Mouse (Mus musculus) embryo, embryonic 11 days (tissue): Measurements from ENCODE around the gene Akap13.
A peak's percentile ranks its signal among the peaks of the same experiment; 100 is the strongest.

Experiments
- DNase-seq: peaks from one replicate; pipeline ENCODE4 v3.0.0-alpha.2; 2015

Akap13 gene

DNA sequence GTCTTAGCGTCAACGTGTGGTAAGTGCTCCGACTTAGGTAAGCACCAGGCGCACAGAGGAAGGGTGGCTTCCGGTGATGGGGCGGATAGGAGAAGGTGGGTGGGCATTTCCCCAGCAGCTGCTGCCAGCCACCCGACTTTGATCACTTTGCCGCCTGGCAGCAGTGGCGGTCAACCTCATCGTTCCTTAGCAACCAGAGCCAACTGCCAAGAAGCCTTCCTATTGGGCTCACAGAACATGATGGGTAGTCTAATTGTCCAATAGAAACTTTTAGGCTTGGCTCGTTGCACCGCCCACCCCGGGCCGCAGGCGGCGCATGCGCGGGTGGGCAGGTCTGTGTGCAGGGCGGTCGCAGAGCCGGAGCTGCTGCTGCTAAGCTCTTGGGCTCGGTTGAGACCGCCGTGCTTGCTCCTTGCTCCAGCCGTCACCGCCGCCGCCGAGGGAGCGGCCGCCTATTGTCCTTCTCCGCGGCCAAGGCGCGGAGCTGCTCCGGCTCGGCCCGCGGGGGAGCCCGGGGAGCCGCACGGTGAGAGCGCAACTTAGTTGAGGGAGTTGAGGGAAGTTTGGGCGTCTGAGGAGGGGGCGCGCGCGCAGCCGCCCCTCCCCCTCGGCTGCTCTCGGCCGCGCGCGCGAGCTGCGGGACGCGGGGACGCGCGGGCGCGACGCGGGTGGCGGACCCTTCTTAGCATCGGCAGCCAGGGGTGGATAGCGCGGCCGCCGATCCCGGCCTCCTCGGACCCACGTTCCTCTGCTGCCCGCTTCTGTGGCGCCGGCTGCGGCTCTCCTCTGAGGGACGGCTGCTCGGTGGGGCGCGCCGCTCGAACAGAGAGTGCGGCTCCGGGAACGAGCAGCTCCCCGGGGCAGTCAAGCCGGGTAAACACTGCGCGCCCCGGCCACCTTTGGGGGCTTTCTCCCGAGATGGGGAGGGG is at the start of gene Akap13:
Akap13 (plus strand) TSS at position 312 of the 929 bp plus-strand sequence.
- DNase-seq, result peak; percentile 96

DNA sequence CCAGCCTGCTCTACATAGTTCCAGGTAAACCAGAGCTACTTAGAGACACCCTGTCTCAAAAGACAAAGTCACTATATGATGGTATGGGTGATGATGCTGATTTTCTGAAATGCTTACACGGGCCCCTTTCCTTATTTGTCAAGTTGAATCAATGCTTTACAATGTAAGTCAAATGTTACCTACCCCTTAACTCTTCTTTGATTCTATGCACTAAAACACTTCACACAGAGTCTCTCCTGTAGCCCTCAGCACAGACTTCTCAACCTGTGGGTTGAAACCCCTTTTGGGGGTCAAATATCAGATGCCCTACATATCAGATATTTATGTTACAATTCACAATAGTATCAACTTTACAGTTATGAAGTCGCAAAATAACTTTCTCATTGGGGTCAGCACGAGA is 44.7 kb upstream of the Akap13 start:
- no peak for DNase-seq

DNA sequence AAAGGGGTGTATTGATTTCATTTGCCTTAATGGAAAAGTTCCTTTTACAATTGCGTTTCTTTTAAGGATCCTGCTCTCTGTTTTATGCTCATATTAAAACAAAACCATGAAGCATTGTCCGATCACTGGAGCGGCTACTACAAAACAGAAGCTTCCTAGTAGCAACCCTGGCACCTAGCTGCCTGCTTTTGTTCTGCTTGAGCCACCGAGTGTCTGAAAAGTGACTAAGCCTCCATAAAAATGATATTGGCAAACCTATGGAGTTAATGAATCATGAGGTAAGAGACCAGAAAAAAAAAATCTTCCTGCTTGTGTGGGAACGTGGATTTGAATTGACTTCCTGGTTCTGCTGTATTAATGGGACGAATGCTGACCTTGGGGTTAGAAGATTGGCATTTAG is 44.1 kb upstream of the Akap13 start:
- no peak for DNase-seq

DNA sequence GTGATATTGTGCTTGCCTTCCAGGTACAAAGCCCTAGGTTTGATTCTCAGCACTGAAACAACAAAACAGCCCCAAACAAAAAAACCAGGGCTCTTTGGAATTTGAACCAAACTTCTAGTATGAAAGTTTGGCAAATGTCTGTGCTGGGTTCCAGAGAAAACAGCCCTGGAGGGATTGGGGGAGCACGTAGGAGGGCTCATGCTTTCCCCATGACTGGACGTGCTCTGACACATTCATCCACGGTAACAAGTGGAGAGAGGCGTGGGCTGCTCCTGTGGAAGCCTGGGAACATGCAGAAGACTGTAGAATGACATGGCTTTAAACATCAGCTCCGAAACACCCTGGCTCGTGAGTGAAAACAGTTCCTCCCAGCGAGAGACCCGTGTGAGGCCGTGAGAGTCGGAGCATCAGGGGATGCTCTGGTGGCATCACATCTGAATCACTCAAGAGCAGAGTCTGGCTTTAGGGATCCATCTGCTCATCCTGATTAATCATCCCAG is 43.3 kb upstream of the Akap13 start:
- DNase-seq, result no peak

DNA sequence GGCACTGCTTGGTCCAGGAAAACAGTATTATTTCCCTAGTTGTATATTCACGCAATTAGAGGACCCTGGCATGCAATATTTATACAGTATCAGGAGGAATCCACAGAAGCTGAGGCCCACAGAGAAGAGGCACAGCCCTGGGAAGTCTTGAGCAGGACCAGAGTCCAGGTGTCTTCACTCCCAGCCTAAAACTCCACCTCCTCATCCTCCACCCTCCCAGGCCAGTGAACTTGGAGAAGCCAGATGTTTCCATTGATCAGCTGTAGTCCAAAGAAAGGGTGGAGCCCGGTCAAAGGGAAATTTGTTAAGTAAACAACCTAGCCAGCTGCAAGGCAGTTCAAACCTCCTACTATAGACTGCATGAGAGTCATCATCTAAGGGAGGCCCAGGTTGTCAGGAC is 42.8 kb upstream of the Akap13 start:
- DNase-seq, result no peak

DNA sequence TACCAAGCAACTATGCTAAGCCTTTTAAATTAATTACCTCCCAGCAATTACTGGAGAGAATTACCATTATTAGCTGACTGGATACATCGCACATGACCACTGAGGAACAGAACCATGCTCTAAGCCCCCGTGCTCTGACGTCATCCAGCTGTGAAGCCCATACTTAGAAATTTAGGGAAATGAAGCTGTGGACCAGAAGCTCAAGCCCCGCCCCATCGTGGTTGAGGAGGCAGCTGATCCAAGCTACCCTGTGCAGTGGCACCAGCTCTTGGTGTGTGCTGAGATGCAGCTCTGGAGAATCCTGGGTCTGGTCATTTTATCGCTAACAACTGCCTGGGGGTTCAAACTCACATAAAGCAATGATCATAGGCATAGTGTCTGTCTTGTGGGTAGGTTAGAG is 41.4 kb upstream of the Akap13 start:
- no peak for DNase-seq

DNA sequence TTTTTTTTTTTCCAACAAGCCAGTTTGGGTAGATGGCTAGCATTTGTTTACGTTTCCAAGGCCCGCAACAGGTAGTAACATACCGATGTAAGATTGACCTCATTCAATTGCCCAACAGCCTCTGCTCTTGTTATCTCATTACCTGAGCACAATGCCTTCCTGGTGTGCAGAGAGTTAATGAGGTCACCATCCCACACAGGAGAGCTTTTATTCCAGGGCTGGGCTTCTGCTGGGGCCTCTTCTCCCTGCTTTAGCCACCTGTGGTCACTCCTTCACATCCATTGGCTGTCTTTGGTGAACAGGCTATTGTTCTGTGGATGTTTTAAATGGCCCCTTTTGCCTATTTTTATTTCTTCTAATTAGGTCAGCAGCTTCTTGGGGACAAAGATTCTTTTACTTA is 41.0 kb upstream of the Akap13 start:
- DNase-seq, result no peak

DNA sequence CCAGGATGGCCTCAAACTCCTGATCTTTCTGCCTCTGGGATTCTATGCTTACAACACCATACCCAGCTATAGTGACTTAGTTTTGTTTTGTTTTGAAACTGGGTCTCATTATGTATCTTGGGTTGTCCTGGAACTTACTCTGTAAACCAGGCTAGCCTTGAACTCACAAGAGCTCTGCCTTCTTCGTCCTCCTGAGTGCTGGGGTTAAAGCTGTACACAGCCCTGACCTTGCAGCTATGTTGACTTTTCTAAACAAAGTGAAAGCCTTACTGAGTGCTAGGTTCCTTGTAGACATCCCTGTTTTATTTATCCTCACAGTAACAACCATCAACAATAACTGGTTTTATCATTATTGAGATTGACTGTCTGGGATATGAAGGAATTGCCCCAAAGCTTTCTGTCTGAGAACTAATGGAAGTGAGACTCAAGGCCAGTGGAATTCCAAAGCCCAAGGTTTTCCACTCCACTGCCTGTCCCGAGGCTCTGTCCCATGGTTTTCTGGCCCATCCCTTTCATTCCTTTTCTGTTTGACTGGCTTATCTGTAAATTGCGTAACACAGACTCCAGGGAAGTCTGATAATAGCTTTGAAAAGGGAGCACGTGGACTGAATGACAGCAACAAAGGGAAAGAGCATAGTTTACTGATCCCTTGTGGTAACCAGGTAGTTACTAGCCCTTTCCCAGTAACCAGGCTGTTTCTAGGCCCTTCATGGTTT is 40.0 kb upstream of the Akap13 start:
- no peak for DNase-seq

DNA sequence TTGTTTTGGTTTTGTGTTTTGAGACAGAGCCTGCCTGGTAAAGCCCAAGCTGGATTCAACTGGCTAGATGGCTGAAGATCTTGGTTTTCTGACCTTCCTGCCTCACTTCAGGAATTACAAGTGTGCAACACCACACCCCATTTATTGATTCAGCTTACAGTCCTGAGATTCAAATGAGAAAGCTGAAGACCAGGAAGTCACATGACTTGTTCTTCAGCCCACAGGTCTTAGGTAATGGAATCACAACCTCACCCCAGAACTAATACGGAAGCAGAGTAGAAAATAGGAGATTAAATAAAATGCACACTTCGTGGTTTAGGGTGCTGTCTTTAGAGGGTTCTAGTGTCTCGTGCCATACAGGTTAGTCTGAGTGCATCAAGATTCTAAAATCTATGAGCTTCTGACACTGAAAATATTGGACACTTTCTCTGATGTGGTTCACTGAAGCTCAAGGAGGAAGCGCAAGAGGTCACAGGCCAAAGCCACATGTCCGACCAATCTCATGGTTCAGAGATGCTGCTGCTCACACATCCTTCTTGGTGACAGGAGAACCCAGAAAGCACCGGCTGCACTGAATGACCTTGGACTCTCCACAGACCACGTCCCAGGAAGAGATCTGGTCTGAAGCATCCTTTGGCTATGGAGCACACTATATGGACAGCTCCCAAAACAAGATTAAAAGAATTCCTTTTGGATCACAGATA is 39.3 kb upstream of the Akap13 start:
- DNase-seq, result no peak

DNA sequence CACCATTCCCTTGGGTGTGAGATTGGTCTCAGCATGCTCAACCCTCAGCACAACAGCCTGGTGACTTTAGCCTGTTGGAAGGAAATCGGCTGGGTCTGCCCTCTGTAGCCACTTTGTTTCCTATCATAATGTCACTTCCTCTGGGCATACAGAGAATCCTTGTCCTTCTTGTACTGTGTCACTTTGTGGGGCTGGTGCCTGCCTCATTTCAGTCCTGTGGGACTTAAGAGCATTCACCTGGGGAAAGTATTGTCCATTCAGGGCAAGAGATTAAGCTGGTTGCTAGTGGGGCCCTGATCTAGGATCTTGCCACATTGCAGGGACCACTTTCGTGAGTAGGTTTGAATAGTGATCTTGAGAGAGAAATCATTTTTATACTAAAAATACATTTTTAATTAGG is 34.4 kb upstream of the Akap13 start:
- DNase-seq, result no peak

DNA sequence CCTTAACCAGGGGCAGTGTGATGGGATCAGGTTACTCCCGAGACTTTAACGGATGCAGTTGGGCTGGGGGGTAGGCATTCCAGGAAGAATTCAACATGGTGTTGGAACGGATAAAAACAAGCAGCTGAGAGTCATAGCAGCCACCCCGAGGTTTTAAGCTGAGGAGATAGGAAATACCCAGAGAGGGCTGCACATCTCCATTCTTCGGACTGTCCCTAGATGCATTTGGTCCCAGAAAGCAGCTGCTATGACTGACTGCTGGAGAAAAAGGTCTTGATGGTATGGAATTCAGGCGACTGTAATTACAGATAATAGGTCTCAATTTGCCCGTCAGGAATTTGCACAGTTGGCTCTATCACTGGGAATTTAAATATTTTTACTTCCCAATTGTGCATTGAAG is 31.2 kb upstream of the Akap13 start:
- no peak for DNase-seq

DNA sequence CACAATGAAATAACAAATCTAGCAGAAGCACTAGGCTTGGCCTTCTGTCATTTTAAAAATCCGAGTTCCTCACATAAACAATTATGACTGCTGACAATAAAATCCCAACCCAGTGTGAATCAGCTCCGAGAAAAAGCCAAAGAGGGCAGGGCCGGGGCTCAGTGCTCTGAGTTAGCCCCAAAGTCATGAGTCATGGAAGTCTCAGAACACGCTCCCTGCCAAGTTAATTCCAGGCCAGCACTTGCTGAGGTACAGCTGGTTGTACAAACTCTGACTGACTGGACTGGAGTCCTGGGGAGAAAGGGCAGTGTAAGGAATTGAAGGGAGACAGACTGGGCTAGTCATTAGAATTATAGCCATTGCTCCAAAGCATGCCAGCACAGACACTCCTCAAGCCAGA is 28.0 kb upstream of the Akap13 start:
- no peak for DNase-seq

DNA sequence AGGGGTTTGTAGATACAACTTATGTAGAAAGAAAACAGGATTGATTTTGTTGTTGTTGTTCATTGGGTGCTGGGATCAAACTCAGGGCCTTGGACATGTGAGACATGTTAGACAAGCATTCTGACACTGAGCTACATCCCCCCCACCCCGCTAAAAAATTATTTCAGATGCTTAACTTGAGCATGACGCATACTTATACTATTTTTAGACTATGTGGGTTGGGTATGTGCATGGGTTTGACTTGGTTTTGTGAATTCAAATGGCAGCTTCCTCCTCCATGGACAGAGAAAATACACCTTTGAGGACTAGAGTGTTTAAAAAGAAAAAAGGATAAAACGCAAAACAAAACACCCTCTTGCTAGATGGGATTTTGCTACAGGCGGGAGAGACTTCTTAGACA is 26.4 kb upstream of the Akap13 start:
- DNase-seq, result no peak

DNA sequence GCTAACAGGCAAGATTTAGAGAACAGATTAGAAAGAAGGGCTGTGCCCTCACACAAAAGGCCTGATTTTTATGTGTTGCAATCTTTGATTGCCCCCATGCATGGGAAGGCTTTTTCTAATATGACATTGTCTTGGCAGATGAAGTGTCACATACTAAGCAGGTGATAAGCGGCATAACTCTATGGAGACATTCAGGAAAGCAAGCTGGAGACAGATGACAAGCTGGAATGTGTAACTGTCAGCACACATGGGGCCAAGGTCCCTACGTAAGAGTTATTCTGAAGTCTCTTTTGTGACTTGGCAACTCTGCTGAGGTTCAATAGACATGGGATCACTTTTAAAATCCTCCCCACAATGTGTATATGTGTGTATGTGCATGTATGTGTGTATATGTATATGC is 24.8 kb upstream of the Akap13 start:
- DNase-seq, result no peak

DNA sequence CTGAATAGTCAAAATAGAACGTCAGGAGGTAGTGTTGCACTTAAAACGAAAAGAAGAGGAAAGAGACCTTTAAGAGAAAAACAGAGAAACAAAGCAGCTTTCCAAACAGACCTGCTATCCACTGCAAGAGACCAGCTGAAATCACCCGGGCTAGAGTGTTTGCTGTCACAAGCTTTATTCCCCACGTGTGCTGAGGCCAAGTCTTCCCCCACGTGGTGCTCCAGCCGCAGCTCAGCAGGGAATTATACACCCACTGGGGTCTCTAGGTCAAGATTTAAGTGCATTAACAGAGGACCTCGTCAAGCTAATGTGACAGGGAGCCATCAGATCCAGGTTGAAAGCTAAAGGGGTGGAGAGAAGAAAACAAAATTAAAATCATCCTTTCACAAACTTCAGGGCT is 24.3 kb upstream of the Akap13 start:
- DNase-seq, result peak; percentile 23

DNA sequence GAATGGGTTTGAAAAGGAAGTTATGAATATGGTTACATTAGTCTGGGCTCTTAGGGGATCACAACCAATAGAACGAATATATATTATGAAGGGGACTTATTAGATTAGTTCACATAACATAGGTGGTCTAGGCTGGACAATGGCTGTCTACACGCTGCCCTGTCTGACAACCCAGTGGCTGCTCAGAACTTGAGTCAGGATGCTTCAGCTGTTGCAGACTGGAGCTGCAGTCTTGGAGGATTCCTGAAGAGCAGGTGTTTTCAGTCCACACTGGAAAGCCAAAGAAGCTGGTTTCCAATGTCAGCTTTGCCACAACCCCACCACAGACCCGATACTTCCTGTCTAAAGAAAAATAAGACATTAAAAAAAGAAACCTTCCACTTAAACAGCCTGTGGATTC is 23.3 kb upstream of the Akap13 start:
- no peak for DNase-seq

DNA sequence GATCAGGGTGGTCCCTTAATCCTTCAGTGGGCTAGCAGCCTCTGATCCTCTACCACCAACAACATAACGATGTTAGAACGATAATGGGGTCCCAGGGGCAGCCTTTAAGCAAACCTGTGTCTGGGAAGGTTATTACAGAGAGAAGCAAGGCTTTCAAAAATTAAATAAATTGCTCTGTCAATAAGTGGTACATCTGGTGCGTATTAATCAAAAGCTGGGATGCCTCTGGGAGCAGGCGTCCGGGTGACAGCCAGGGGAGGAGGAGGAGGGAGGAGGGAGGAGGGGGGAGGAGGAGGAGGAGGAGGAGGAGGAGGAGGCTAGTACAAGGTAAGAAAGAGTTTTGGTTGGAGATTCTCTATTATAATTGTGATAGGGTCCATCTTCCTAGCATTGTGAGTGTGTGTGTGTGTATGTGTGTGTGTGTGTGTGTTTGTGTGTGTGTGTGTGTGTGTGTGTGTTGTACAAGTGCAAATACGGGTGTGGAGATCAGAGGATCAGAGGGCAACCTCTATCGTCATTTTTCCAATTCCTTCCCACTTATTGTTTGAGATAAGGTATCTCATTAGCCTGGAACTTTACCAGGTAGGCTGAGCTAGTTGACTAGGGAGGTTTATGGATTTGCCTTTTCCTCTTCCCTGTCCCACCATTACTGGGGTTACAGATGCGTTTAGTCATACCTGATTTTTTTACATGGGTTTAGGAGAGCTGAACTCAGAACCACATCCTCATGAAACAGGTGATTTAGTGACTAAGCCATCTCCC is 18.7 kb upstream of the Akap13 start:
- DNase-seq, result peak; percentile 53

DNA sequence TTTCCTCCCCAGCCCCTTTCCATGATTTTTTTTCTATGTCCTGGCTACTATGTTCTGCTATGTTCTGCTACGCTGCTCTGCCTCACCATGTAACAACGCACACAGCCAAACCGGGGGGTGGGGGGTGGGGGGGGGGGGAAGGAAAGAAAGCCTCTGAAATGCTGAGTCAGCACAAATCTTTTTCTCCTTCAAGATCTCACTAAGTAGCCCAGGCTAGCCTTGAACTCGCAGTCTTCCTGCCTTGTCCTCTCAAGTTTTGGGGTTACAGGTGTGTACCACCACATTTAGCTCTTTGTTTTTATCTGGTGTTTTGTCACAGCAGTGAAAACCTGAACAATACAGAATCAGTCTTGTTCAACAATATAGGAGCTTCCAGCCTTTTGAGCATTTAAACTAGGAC is 15.8 kb upstream of the Akap13 start:
- no peak for DNase-seq

DNA sequence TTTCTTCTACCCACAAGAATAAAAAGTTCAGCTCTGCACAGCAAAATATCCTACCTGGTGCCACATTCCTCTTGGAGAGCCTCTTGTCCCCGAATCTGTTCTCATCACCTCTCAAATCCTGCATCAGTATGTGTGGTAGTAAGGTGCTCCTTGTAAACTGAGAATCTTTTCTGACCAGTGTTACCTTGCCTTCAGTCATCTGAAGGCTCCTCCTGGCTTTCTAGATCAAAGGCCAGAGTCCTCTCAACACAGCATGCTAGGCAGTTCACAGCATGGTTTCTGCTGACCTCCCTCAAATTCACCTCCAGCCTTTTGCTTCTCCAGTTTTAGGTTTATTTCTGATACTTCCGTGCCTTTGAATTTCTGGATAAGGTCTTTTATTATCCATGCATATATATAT is 15.1 kb upstream of the Akap13 start:
- DNase-seq, result no peak

DNA sequence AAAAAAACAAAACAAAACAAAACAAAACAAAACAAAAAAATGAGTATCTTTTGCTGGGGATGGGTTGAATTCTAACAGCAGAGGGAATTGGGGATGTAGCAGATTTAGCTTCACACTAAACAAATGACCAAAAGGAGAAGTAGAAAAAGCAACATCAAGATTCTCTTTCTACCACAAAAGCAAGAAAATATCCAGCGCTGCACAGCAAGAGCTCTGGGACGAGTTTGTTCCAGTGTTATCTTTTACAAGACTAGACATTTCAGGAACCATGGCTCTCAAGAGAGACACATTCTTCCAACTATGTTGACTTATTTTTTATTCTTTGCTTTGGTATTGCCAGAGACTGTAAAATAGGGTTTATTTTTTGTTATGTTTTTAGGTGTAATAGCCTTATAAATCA is 13.4 kb upstream of the Akap13 start:
- DNase-seq, result no peak

DNA sequence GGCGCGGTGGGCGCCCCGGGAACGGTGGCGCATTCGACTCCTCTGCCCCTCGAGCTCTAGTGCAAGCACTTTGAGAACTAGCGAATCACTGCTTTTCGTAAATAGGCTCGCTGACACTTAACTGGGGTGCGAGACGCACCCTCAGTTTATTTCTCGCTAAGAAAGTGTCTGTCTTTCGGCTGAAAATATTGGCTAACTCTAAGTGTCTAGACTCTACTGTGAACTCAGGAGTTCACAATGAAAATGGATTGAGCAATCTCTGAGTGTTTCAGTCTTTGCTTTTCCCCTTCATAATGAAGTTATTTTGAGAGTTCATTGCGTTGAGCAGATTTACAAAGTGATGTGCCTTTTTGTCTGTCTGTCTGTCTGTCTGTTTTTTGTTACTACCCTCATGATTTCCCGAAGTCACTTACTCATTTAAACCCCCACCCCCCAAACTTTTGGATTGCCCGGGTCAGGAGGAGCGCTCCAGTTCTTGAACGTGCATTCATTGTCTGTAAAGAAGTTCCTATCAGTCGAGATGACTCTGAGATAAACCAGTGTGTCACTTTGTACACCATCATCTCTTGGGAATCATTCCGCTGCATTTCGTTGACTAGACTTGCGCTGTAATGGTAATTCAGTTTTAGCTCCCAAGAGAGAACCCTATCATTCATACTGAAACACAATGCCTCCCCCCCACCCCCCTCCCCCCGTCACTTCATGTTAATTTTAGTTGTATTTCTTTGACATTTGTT is 986 bp downstream of the Akap13 start:
- peak; percentile 48 for DNase-seq

DNA sequence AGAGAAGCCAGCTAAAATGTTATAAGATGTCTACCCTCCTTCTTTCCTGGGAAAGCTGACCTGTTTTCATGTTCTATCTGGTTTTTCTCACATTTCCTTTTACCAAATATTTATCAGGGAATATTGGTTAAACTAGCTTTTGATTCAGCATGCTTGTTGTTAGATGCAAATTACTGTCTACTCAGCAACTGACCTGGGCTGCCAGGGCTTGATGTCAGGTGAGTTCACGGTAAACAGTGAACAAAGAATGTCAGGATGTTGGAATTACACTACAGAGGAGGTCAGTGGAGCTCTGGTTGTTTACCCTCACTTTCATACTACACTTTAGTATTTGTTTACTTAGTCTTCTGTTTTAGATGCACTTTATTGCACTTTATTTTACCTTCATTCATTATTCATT is 5.0 kb downstream of the Akap13 start:
- no peak for DNase-seq
